In genomic region chr2:51417908-51418690, GRCm38 (mm10) we compare ENCODE assay signal across 21 mouse cellular contexts.
DNase-seq lines count a peak whose midpoint lies in the region; ATAC-seq lines count a peak whose summit lies in the region.
"Had no signal": no experiment of that assay in that cellular context is flagged by ENCODE, and none has a peak within 500 bp of the region (broad histone marks: within the 10 kb centered on the region; RNA-seq: fewer than 3 reads in every experiment).

No protein-coding gene starts in this region.

- H3K27ac ChIP-seq in forebrain, embryonic 14.5 days (ENCODE audit: low read depth, low read length): no peak overlapping the region
- H3K27ac ChIP-seq in forebrain, embryonic 11.5 days (ENCODE audit: low read depth, low read length): no peak overlapping the region
- H3K27ac ChIP-seq in midbrain, embryonic 14.5 days (replicated peaks; ENCODE audit: low read depth, low read length): 0 out of 2 replicates have a peak overlapping the region, but pooled peaks have one; percentile 45
- no peak overlapping the region for H3K27ac ChIP-seq in midbrain, embryonic 11.5 days (ENCODE audit: low read depth, low read length)
- H3K27ac ChIP-seq in forebrain, embryonic 16.5 days (ENCODE audit: low read length): no peak overlapping the region
- H3K27ac ChIP-seq: embryonic facial prominence, embryonic 12.5 days; intestine, embryonic 15.5 days; limb, embryonic 15.5 days; liver, embryonic 14.5 days had no signal

- H3K4me2 ChIP-seq in forebrain, embryonic 14.5 days (ENCODE audit: low read length): no peak overlapping the region
- H3K4me2 ChIP-seq in forebrain, embryonic 11.5 days (ENCODE audit: low read depth, low read length, severe bottlenecking): no peak overlapping the region
- no peak overlapping the region for H3K4me2 ChIP-seq in midbrain, embryonic 14.5 days (ENCODE audit: low read length)
- H3K4me2 ChIP-seq in midbrain, embryonic 11.5 days: no peak overlapping the region
- H3K4me2 ChIP-seq in forebrain, embryonic 16.5 days (ENCODE audit: low read length): no peak overlapping the region
- H3K4me2 ChIP-seq: embryonic facial prominence, embryonic 12.5 days; intestine, embryonic 15.5 days; limb, embryonic 15.5 days; lung, embryonic 14.5 days had no signal

- DNase-seq in forebrain, embryonic 14.5 days (ENCODE audit: low spot score): peak; percentile 34
- no peak for DNase-seq in forebrain, embryonic 11.5 days (ENCODE audit: low spot score)
- DNase-seq in midbrain, embryonic 14.5 days: peak; percentile 53
- DNase-seq in midbrain, embryonic 11.5 days (ENCODE audit: low spot score, missing footprints): no peak
- DNase-seq in layer of hippocampus, adult 9-11 months: no peak
- DNase-seq in thymus, postnatal 0 days (ENCODE audit: low spot score): no peak
- DNase-seq: cerebellum, adult 18-20 months; cerebellum, postnatal 25 days; heart, postnatal 4 days; kidney, adult 8-10 months; kidney, postnatal 10 days; left cerebral cortex, postnatal 4 days; lung, embryonic 14.5 days; right cerebral cortex, postnatal 25 days; spleen, adult 18-20 months; thymus, postnatal 36 days had no signal

- no peaks in the 10 kb centered on the region for H3K36me3 ChIP-seq in forebrain, embryonic 14.5 days (ENCODE audit: control insufficient read depth, insufficient read depth, low read length)
- no peaks in the 10 kb centered on the region for H3K36me3 ChIP-seq in forebrain, embryonic 11.5 days (ENCODE audit: control insufficient read depth, insufficient read depth, low read length)
- H3K36me3 ChIP-seq in midbrain, embryonic 14.5 days (ENCODE audit: control insufficient read depth, insufficient read depth, low read length): no peaks in the 10 kb centered on the region
- no peaks in the 10 kb centered on the region for H3K36me3 ChIP-seq in midbrain, embryonic 11.5 days (ENCODE audit: control insufficient read depth, insufficient read depth, low read length)
- H3K36me3 ChIP-seq in forebrain, embryonic 16.5 days (ENCODE audit: control insufficient read depth, insufficient read depth): no peaks in the 10 kb centered on the region
- H3K36me3 ChIP-seq: embryonic facial prominence, embryonic 12.5 days; intestine, embryonic 15.5 days; limb, embryonic 15.5 days had no signal

- no peaks in the 10 kb centered on the region for H3K27me3 ChIP-seq in forebrain, embryonic 14.5 days (replicated peaks; ENCODE audit: control insufficient read depth, insufficient read depth, low read length)
- H3K27me3 ChIP-seq in forebrain, embryonic 11.5 days (ENCODE audit: control insufficient read depth, insufficient read depth, low read length): no peaks in the 10 kb centered on the region
- no peaks in the 10 kb centered on the region for H3K27me3 ChIP-seq in midbrain, embryonic 14.5 days (ENCODE audit: control insufficient read depth, insufficient read depth, low read length)
- no peaks in the 10 kb centered on the region for H3K27me3 ChIP-seq in midbrain, embryonic 11.5 days (ENCODE audit: control insufficient read depth, insufficient read depth, low read length)
- H3K27me3 ChIP-seq in forebrain, embryonic 16.5 days (replicated peaks; ENCODE audit: control insufficient read depth, insufficient read depth, low read length): no peaks in the 10 kb centered on the region
- H3K27me3 ChIP-seq: embryonic facial prominence, embryonic 12.5 days; intestine, embryonic 15.5 days; limb, embryonic 15.5 days had no signal

- no peaks in the 10 kb centered on the region for H3K9me3 ChIP-seq in forebrain, embryonic 14.5 days (replicated peaks; ENCODE audit: control insufficient read depth, low read length)
- no peaks in the 10 kb centered on the region for H3K9me3 ChIP-seq in forebrain, embryonic 11.5 days (ENCODE audit: control insufficient read depth, low read length)
- no peaks in the 10 kb centered on the region for H3K9me3 ChIP-seq in midbrain, embryonic 14.5 days (ENCODE audit: control insufficient read depth, low read length)
- no peaks in the 10 kb centered on the region for H3K9me3 ChIP-seq in midbrain, embryonic 11.5 days (ENCODE audit: control insufficient read depth, low read length)
- no peaks in the 10 kb centered on the region for H3K9me3 ChIP-seq in forebrain, embryonic 16.5 days (ENCODE audit: control insufficient read depth, low read length)
- H3K9me3 ChIP-seq: embryonic facial prominence, embryonic 12.5 days; intestine, embryonic 15.5 days; limb, embryonic 15.5 days had no signal

- no peak overlapping the region for H3K4me3 ChIP-seq in forebrain, embryonic 14.5 days (ENCODE audit: low read depth, low read length)
- H3K4me3 ChIP-seq in forebrain, embryonic 11.5 days (ENCODE audit: low read depth, low read length): no peak overlapping the region
- H3K4me3 ChIP-seq in midbrain, embryonic 14.5 days (replicated peaks; ENCODE audit: low read depth, low read length): no peak overlapping the region
- H3K4me3 ChIP-seq in midbrain, embryonic 11.5 days (ENCODE audit: low read depth, low read length): no peak overlapping the region
- no peak overlapping the region for H3K4me3 ChIP-seq in forebrain, embryonic 16.5 days (replicated peaks; ENCODE audit: low read length)
- H3K4me3 ChIP-seq: embryonic facial prominence, embryonic 12.5 days; intestine, embryonic 15.5 days; limb, embryonic 15.5 days had no signal

- no peaks in the 10 kb centered on the region for H3K4me1 ChIP-seq in forebrain, embryonic 14.5 days (ENCODE audit: control insufficient read depth, insufficient read depth, low read length)
- no peaks in the 10 kb centered on the region for H3K4me1 ChIP-seq in forebrain, embryonic 11.5 days (replicated peaks; ENCODE audit: control insufficient read depth, insufficient read depth, low read length)
- peaks cover 13% of the 10 kb centered on the region; the same call in 1 of the 2 replicates for H3K4me1 ChIP-seq in midbrain, embryonic 14.5 days (ENCODE audit: control insufficient read depth, insufficient read depth, low read length)
- H3K4me1 ChIP-seq in midbrain, embryonic 11.5 days (ENCODE audit: control insufficient read depth, insufficient read depth, low read length): no peaks in the 10 kb centered on the region
- H3K4me1 ChIP-seq in forebrain, embryonic 16.5 days (replicated peaks; ENCODE audit: control insufficient read depth, insufficient read depth, low read length): peaks cover 4% of the 10 kb centered on the region
- H3K4me1 ChIP-seq: intestine, embryonic 15.5 days; limb, embryonic 15.5 days had no signal

- WGBS in forebrain, embryonic 14.5 days: 60% methylated on average over 10 of the region's 10 CpGs
- WGBS in forebrain, embryonic 11.5 days: 83% methylated on average over 10 of the region's 10 CpGs
- WGBS in midbrain, embryonic 14.5 days: 45% methylated on average over 10 of the region's 10 CpGs
- 82% methylated on average over 10 of the region's 10 CpGs for WGBS in midbrain, embryonic 11.5 days
- 48% methylated on average over 10 of the region's 10 CpGs for WGBS in forebrain, embryonic 16.5 days

- no peak overlapping the region for H3K9ac ChIP-seq in forebrain, embryonic 14.5 days (ENCODE audit: low read length)
- no peak overlapping the region for H3K9ac ChIP-seq in forebrain, embryonic 11.5 days (ENCODE audit: low read length)
- no peak overlapping the region for H3K9ac ChIP-seq in midbrain, embryonic 14.5 days (replicated peaks; ENCODE audit: low read length)
- no peak overlapping the region for H3K9ac ChIP-seq in midbrain, embryonic 11.5 days (ENCODE audit: low read length)
- H3K9ac ChIP-seq in forebrain, embryonic 16.5 days (replicated peaks; ENCODE audit: low read depth, low read length): no peak overlapping the region
- H3K9ac ChIP-seq: embryonic facial prominence, embryonic 12.5 days; intestine, embryonic 15.5 days; limb, embryonic 15.5 days; liver, embryonic 14.5 days; lung, embryonic 14.5 days had no signal

- peak; percentile 26; the same call in 1 of the 2 replicates for ATAC-seq in forebrain, embryonic 14.5 days
- no peak for ATAC-seq in forebrain, embryonic 11.5 days (replicated peaks; ENCODE audit: low FRiP score)
- no peak for ATAC-seq in midbrain, embryonic 14.5 days (ENCODE audit: low FRiP score, low TSS enrichment)
- no peak for ATAC-seq in midbrain, embryonic 11.5 days (ENCODE audit: low FRiP score)
- ATAC-seq in forebrain, embryonic 16.5 days: peak; percentile 54
- ATAC-seq: intestine, embryonic 15.5 days had no signal

Comparison
In these comparisons a context has a peak if more than half of its experiments do, and no peak if none do; other contexts are left out.
1. ATAC-seq: peak in forebrain, embryonic 14.5 days (single experiment) and forebrain, embryonic 16.5 days (single experiment); none in forebrain, embryonic 11.5 days (single experiment), midbrain, embryonic 14.5 days (single experiment) and midbrain, embryonic 11.5 days (single experiment).
2. DNase-seq: peak in forebrain, embryonic 14.5 days (single experiment) and midbrain, embryonic 14.5 days (single experiment); none in forebrain, embryonic 11.5 days (single experiment), midbrain, embryonic 11.5 days (single experiment), layer of hippocampus, adult 9-11 months (single experiment) and thymus, postnatal 0 days (single experiment).